Mouse (Mus musculus): Measurements from ENCODE around the gene Mustn1.

The Mustn1 gene

DNA sequence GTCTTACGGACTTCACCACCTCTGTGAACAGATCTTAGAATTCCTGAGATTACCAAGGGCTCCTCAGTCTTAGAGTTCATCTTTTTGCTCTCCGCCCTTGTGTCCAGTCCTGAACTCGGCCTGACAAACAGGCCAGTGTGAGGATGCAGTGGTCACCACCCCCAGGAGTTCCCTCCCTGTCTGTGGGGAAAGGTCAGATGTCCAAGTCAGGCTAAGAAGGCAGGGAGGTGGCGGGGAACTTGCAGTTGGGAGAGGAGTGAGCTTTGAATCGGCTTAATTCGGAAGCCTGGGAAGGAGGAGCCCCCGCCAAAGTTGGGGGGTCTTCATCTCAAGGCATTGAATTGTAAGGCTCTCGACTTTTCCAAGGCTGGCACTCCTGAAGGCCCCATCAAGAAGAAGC is 1.3 kb downstream of the Mustn1 start:
- no peak for DNase-seq (ENCODE audit: low read depth, low spot score)

GRCm38 (mm10) chr14:30880811-30881717 is 2.1 kb downstream of the Mustn1 start:
- DNase-seq (ENCODE audit: low read depth, low spot score) = peak; percentile 27

DNA sequence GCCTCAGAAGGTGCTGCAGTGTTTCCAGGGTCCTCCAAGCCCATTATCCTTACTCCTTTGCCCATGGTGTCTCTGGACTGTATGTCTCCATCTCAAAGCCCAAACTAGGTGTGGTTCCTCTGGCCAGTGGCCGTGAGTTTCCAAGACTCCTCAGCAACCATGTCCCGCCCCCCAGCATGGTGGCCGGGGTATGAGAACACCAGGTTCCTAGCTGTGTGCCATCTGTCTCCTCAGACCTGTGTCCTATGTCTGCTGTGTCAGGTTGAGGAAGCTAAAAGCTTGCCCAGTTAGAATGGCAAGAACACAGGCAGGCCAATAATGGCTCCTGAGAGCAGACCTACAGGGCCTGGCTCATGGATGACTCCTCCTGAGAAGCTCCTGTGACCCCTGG is 2.7 kb downstream of the Mustn1 start:
- no peak for DNase-seq (ENCODE audit: low read depth, low spot score)

DNA sequence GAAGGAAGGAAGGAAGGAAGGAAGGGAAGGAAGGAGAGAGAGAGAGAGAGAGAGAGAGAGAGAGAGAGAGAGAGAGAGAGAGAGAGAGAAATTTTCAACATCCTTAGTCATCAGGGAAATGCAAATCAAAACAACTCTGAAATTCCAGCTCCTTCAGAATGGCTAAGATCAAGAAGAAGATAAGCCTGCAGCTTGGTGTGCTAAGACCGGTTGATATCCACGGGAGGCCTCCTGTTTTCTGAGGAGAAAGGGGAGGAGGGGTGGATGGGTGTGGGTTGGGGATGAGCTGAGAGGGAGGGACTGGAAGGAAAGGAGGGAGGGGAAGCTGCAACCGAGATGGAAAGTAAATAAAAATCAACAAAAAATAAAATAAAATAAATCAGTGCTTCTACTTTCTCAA is 6.3 kb downstream of the Mustn1 start:
- DNase-seq (ENCODE audit: low read depth, low spot score) = no peak

DNA sequence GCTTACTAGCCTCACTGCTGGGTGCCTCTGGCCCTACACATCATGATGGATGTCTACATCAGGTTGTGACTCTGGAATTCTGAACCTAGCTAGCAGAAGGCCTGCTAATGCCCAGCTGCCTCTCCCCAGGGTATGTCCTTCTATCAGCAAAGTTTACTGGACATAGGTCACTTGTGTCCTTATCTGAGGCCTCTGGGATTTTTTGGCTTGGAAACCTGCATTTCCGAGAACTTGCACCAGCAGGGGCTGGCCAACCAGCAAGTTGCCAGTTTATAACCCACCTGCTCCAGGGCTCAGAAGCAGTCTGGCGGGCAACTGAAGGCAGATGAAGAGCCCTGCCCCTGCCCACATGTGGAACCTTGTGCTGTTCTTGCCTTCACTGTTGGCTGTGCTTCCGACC is 7.2 kb downstream of the Mustn1 start, which contains the start of gene Itih4:
Gene Itih4 (plus strand): TSS at position 273 of the 400 bp plus-strand sequence.
- no peak for DNase-seq (ENCODE audit: low read depth, low spot score)

DNA sequence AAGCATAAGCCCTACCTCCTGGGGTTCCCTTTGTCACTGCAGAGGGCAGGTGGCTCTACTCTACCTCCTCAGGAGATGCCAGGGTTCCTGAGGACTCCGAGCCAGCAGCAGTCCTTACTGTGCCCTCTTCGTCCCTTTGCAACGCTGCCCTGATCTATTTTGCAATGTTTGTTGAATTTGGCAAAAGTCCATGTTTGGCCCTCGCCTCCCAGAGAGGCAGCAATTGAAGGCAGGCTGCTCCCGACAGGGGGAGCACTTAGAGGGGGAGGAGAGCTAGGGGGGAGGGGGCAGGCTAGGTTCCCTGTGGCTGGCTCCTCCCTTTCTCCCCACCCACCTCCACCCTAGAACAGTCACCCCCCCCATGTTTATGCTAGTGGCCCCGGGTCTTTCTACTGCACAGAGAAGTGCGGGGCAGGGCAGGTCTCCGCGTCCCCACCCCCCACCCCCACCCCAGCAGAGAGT is 9.3 kb downstream of the Mustn1 start:
- DNase-seq (ENCODE audit: low read depth, low spot score) = peak; percentile 48

- DNase-seq (ENCODE audit: low read depth, low spot score) = peak; percentile 67
Observed at GRCm38 (mm10) chr14:30899972-30900371, 21.0 kb downstream of the Mustn1 start.

DNA sequence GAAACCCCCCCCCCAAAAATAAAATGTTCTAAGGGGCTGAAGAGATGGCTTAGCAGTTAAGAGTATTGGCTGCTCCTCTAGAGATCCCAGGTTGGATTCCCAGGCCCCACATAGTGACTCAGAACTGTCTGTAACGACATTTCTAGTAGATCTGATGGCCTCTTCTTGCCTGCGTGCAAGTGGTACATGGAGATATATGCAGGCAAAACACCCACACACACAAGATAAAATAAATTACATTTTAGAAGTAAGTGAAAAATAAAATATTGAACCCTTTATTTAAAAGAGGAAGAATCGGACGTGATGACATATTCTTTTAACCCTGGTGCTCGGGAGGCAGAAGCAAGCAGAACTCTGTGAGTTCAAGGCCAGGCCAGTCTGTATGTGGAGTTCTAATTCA is 23.6 kb downstream of the Mustn1 start:
- no peak for DNase-seq (ENCODE audit: low read depth, low spot score)

- no peak for DNase-seq (ENCODE audit: low read depth, low spot score)
Observed at GRCm38 (mm10) chr14:30903036-30903435, 24.0 kb downstream of the Mustn1 start.

- DNase-seq (ENCODE audit: low read depth, low spot score) = no peak
Observed at GRCm38 (mm10) chr14:30904307-30904706, 25.3 kb downstream of the Mustn1 start.

- no peak for DNase-seq (ENCODE audit: low read depth, low spot score)
Observed at GRCm38 (mm10) chr14:30906001-30906400, 27.0 kb downstream of the Mustn1 start.

DNA sequence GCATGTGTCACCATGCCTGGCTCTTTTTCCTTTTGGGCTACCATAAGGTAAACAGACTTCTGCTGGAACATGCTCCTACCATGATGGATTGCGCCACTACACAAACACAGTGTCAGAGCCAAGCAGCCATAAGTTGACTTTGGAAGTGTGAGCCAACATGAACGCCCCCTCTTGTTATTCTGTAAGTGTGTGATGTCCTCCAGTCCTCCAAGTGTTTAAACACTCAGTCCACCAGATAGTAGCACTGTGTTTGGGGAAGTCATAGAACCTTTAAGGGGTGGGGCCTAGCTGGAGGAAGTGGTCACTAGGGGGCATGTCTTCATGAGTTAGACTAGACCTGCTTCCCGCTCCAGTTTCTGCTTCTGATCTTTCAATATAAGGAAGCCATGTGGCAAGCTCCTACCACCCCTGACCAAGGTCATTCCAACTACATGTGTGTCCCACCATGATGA is 28.8 kb downstream of the Mustn1 start:
- DNase-seq (ENCODE audit: low read depth, low spot score) = no peak

DNA sequence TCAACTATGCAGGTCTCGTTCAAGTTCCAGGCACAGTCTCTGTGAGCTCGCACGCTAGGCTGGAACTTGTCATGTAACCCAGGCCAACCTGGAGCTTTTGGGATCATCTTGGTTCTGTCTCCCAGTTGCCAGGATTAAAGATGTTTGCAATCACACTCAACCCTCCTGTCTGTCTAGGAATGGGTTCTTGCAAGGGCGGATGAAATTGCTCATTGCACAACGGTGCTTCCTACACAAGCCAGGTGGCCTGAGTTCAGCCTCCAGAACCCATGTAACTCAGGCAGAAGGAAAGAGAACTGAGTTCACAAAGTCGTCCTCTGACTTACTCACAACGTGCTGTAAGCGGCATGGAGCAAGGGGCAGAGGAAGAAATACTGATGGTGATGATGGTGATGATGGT is 32.1 kb downstream of the Mustn1 start:
- no peak for DNase-seq (ENCODE audit: low read depth, low spot score)

GRCm38 (mm10) chr14:30912641-30913040 is 33.6 kb downstream of the Mustn1 start:
- DNase-seq (ENCODE audit: low read depth, low spot score) = no peak

DNA sequence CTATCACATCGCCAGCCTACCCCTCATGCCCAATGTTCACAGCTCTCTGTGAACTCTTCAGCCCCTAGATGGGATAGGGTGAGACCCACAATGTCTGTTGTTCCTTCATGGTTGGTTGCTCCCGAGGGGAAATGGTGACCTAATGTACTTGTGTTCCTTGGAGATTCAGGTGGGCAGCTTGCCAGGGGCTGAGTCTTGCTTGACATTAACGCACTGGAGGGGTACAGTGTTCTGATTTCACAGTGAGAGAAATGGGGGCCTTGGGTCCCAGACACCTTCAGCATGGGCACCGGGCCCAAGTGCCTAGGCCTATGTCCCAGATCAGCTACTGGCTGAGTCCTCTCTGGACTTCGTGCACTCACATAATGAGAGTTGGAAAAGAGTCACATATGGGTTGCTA is 34.4 kb downstream of the Mustn1 start:
- DNase-seq (ENCODE audit: low read depth, low spot score) = no peak

DNA sequence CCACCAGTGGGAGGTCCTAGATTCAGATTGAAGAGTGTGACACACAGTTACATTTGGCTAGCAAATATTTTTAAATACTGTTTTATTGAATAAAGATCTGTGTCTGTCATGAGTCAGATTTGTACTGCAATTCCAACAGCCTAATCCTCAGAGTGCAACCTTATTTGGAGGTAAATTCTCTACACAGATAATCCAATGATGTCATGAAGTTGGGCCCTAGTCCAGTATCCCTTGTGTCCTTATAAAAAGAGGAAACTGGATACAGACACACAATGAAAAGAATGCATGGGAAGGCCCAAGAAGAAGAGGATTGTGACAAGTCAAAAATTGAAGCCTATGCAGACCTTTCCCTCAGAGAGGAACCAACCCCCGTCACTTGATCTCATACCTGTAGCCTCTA is 37.5 kb downstream of the Mustn1 start:
- DNase-seq (ENCODE audit: low read depth, low spot score) = no peak

GRCm38 (mm10) chr14:30922053-30922670 is 43.2 kb downstream of the Mustn1 start:
- no peak for DNase-seq (ENCODE audit: low read depth, low spot score)

GRCm38 (mm10) chr14:30923375-30924105 is 44.5 kb downstream of the Mustn1 start, which contains the start of gene Itih3:
Gene Itih3 (minus strand): TSS chr14:30923760.
- no peak for DNase-seq (ENCODE audit: low read depth, low spot score)

GRCm38 (mm10) chr14:30925492-30925891 is 46.5 kb downstream of the Mustn1 start:
- no peak for DNase-seq (ENCODE audit: low read depth, low spot score)

DNA sequence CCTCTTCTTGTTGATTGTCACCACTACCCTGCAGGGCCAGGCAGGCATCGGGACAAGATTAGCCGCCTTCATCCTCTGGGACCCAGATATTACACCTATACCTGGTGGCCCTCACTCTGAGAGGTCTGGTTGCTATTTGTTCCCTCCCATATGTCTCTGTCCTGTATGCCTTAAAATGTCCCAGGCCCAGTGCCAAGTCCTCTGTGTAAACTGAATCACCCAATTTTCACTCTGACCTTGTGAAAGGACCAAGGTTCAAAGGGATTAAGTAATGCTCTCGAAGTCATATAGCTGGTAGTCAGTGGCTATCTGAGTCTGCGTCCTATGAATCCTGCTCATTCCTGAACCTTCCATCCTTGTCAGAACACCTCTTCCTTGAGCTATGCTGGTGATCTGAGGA is 51.4 kb downstream of the Mustn1 start:
- DNase-seq (ENCODE audit: low read depth, low spot score) = no peak
